Mouse (Mus musculus) kidney, adult 2 months (tissue): ENCODE data around the gene Ror1.

Source experiments
- CTCF ChIP-seq: fragments of 200-500 bp; conservative IDR thresholded peaks from 2 replicates; pipeline ENCODE4 v1.5.1; 2011; ENCODE audit warnings: low read depth, mild to moderate bottlenecking, control low read depth, low read length, moderate library complexity, mixed read lengths; ENCODE audit not compliant: insufficient read depth, insufficient read length
- POLR2A ChIP-seq: fragments of 200-500 bp; IDR thresholded peaks from one replicate; pipeline ENCODE4 v1.6.1; 2011; ENCODE audit warnings: low read depth, low read length, control low read depth

DNA sequence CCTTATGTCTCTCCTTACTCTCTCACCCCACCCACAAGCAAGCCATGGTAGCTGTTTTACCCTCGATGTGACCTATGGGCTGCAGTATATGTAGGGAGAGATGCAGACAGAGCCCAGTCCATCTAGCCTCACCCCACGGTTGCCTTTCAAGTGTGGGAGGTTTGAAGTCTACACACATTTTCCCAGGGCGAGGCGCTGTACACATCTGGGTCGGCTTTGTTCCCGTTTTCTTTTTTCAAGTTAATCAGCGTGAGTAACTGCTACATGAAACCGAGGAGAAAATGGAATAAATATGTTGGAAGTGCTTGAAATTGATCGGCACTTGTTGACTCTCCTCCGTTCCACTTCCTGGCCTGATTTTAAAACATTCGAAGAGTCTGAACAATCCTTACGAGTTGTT, 108.8 kb downstream of the Ror1 start:
- no peak for TF ChIP-seq POLR2A
- no peak for TF ChIP-seq CTCF
